Mouse (Mus musculus) cerebellum, postnatal 36 days (tissue): ENCODE results near the gene Lrfn2.

Experiments used
- DNase-seq, 2 experiments: peaks; one replicate each; pipeline ENCODE4 v3.0.0; 2021 to 2022; ENCODE audit warnings: mixed read lengths in 2 of 2

Gene Lrfn2

DNA sequence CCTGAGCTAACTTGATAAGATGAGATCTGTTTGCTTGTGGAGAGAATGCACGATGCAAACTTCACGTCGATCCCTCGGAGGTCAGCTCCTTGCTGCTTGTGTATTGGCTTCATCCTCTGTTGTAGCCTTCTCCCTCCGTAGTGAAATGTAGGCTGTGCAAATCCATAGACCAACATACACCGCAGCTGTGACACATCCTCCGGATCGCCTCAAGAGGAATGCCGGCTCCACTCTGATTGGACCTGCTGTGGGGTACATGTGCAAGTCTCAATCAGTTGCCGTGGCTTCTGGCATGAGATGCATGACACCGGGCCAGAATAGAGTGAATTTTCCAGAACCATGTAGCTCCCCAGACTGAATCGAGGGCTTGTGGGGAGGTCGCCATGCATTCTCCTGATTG, 36.1 kb downstream of the Lrfn2 start:
- DNase-seq, result no peak

DNA sequence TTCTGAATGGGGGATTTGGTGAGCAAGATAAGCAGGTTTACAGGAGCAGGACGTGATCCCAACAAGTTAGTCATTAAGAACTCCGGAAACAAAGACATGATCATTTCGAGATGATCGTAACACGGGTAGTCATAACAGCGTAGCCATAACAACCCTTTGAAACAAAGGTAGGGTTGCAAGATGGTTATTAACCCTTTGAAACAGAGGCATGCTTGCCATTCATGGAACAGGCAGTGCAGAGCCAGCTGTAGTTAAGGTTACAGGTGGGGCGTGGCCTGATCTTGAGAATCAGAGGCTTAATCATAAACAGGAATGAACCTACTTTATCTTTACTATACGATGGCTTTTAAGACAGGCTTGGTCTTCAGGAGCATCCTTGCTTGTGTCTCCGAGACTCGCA, 39.1 kb downstream of the Lrfn2 start:
- DNase-seq, result no peak

- no peak for DNase-seq
Measured at GRCm38 (mm10) chr17:48972866-48973265, 40.7 kb downstream of the Lrfn2 start.

DNA sequence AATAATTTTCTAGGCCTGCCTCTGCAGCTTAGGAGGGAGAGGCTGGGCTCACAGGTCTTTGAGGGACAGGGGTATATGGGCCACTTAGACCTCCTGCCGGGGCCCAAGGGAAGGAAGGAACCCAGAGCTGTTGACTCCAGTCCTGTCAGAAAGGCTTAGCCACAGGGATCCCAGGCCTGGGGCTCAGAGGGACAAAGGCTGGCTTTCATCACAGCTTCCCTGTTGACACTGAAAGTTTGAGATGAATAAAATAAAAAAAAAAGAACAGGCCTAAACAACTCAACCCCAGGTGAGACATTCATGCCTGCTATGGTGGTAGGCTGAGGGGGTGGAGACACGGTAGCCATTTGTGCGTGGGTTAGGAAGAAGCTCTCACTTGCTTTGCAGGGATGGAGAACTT, 41.2 kb downstream of the Lrfn2 start:
- no peak for DNase-seq

GRCm38 (mm10) chr17:48975055-48975454, 42.9 kb downstream of the Lrfn2 start:
- DNase-seq, result no peak

GRCm38 (mm10) chr17:48976611-48977022, 44.4 kb downstream of the Lrfn2 start:
- DNase-seq, result no peak

DNA sequence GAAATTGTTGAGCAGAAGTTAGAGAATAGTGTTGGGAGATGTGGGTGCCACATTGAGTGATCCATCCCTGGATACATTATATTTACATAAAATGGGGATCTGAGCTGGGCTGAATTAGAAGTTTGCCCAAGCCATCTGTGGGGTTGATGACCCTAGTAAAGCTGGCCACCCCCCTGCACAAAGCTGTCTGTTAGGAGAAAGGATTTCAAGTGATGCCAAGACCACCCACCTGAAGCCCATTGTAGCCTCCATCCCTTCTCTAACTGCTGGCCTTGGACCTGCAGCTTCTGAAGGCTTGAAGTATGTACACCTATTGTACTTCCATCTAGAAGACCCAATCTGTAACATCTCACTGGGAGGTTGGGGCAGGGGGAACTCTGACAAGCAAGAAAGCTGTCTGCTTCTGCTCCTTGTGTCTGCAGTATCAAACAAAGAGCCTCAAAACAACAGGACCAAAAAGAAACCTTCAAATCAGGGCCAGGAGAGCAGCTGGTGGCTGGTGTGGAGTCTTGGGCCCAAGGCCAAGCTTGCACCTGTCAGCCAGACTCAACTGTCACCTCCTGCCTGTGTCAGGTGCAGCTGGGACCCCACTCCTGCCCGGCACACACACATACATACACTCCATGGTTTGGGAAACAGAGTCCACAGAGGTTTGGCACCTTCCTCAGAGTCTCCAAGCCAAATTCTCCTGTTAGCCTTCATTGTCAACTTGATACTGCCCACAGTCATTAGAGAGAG, 63.2 kb downstream of the Lrfn2 start:
- no peak for DNase-seq

GRCm38 (mm10) chr17:48999463-49000227, 67.5 kb downstream of the Lrfn2 start:
- DNase-seq, result no peak

GRCm38 (mm10) chr17:49009384-49010073, 77.3 kb downstream of the Lrfn2 start:
- DNase-seq, result no peak

DNA sequence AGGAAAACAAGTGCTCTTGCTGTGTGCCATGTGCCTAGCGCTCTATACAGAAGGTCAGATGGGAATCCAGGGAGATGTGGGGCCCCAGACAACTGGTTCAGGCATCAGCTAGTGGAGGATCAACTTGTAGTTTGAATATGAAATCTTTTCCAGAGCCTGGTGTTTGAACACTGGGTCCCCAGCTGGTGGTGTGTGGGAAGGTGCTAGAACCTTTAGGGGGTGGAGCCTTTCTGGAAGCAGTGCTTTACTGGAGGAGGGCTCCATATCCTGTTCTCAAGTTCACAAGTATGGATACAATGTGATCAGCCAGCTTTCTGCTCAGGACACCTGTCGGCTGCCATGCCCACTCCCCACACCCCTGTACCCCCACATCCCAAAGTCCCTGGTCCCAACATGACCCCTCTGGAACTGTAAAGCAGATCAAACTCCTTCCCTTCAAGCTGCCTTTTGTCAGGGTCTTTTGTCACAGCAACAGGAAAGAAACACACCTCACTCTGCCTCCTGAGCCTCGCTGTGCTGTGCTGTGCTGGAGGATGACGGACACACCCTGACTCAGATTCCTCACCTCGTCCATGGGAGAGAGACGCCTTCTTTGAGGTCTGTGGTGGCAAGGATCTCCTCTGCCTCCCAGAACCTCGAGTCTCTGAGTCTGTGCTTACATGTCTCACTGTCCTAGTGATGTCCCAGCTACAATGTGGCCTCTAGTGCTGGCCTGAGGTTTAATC, 81.9 kb downstream of the Lrfn2 start:
- DNase-seq, result no peak

GRCm38 (mm10) chr17:49015368-49015767, 83.2 kb downstream of the Lrfn2 start:
- DNase-seq, result no peak

DNA sequence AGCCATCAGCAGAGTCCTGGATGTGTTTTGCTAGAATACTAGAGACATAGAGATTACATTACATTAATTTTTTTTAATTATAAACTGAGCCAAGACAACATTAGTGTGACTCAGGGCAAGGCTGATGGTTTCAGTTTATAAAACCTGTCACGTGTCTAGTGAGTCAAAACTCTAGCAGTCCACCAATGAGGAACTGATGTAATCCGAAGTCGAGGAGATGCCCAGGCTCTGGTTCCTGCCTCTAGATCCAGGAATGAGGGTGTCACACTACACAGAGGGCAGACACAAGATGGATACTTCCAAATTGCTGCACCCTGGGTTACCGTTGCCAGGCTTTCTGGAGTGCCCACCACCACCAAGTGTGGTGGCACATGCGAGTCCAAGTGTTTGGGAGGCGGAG, 84.0 kb downstream of the Lrfn2 start:
- no peak for DNase-seq

DNA sequence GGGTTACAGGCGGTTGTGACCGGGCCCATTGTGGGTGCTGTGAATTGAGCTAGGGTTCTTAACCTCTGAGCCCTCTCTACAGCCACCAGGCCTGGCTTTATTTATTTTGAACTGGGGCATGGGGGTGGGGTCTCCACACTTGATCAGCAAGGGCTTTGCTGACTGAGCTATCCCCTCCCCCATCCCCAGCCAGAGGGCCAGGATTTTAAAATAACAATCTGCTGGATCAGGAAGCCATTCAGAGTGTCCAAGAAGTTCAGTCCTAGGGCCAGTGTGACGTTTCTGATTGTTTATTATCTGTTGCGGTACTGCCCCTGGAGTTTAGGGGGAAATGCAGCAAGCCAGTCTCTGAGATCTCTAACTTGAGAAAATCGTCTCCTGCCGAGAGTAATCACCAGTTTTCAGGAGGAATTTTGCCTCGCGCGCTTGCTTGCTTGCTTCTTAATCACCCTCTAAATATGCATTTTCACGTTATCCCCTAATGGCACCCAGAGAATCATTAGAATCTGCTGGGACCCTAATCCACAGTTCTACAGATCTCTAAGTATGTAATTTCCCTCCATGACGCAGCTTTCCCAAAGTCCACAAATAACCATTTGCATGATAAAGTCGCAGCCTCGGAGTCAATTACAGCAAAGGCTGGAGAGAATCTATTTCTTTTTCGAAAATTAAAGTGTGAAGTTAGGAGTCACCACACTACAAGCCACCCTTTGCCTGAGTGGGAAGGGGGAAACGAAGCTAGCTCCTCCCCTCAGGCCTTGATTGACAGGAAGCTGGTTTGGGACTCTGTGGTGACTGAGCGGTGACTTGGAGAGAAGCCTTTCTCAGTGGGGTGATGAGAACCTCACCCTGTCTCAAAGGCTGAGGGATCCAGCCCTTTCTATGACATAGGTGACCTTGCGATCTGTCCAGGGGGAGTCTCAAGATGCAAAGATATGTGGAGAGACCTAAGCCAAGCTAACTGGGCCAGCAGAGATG, 85.5 kb downstream of the Lrfn2 start:
- DNase-seq, result no peak

DNA sequence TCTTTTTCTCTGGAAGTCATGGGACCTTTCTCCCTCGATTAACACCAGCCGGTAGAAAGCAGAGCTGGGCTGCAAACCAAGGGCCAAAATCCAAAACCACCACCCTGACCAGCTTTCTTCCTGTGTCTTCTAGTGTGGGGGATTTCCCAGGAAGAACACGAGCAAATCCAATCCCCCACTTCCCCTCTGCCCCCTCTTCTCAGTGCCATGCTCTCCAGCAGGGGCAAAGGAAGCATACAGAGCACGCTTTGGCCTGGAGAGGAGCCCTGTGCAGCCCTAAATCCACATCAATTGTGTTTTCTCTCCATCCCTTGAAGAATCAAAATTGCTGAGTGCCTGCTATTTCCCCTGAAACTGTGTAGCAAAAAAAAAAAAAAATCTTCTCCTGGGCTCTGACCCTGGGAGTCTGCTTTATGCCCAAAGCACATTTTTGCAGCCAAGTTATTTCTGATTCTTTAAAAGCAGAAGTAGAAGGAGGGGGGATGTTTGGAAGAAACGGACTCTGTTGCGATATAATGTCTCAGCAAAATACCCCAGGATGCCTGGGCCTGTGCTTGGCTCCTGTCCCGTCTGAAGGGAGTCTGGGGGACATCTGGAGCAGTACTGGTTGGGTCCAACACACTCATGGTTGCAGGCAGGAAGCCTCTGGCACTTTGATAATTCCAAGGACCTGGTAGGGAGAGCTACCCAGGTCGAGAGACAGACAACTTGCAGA, 86.8 kb downstream of the Lrfn2 start:
- no peak for DNase-seq

- no peak for DNase-seq
Measured at GRCm38 (mm10) chr17:49029556-49030268, 97.5 kb downstream of the Lrfn2 start.

DNA sequence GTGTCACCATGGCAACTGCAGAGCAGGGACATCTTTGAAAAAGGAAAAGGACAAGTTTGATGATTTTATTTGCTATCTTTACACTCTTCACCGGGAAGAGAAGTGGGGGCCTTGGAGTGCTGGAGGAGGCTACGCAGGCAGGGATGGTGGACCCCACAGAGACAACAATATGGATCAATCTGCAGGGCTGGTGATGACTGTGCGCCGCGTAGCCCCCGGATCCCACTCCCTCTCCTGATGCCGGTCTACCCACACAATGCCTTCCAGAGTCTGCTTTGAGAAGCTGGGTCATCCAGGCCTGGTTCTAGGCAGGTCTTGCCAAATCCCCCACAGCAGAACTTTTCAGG, 98.1 kb downstream of the Lrfn2 start:
- no peak for DNase-seq

GRCm38 (mm10) chr17:49030841-49031240, 98.7 kb downstream of the Lrfn2 start:
- no peak for DNase-seq

DNA sequence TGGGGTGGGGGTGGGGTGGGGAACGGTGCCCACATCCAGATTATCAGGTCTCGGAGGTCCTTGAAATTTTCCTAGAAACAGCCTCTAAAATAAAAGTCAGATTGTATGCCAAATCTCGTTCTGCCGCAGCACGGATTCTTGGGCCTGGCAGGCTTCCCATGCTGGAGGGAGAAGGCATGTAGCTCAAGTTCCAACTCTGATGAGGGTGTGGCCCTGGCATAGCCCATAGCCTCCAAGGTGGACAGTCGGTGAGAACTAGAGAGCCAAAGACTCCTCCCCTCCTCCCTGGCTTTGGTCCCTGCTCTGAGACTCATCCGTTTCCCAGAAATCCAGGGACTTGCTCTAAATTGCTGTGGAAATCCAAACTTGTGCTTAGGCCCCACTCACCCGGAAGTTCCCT, 99.6 kb downstream of the Lrfn2 start:
- peak in 1 of 2 experiments; percentile 8 for DNase-seq

DNA sequence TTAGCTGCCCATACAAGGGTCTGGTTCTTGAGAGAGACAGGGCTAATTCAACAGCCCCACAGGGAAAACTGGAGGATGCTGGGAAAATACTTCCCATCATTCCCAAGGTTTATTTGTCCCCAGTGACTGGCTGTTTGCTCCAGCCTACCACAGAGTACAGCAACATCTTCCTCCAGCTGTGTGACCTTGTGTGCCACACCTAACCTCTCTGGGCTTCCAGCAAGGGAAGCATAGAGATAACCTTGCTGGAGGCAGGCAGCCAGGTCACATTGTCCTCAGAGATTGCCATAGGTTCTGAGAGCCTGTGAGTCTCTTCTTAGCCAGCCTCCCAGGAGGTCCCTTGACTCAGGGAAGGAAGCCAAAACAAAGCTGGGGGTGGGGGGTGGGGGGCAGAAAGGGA, 101.1 kb downstream of the Lrfn2 start:
- DNase-seq, result no peak

GRCm38 (mm10) chr17:49033686-49034250, 101.6 kb downstream of the Lrfn2 start:
- no peak for DNase-seq
